Mouse (Mus musculus): Measurements from ENCODE around the gene Incenp.

- no peak for TF ChIP-seq E2F4 (IDR thresholded peaks at IDR 0.05; ENCODE audit: insufficient read depth)
- no peak for TF ChIP-seq CEBPB (IDR thresholded peaks at IDR 0.05; ENCODE audit: insufficient read depth, poor library complexity, severe bottlenecking)
- TF ChIP-seq USF1 (IDR thresholded peaks at IDR 0.05; ENCODE audit: low read depth) = no peak
- TF ChIP-seq TCF12 (IDR thresholded peaks at IDR 0.05; ENCODE audit: insufficient read depth, poor library complexity, severe bottlenecking) = no peak
- TF ChIP-seq REST (IDR thresholded peaks at IDR 0.05; ENCODE audit: insufficient read depth, insufficient read length) = no peak
- no peak for TF ChIP-seq POLR2AphosphoS2 (IDR thresholded peaks at IDR 0.05; ENCODE audit: insufficient read length, low read depth)
- no peak for TF ChIP-seq POLR2A (IDR thresholded peaks at IDR 0.05; ENCODE audit: insufficient read length, low read depth)
- no peak for TF ChIP-seq MYOD1 (IDR thresholded peaks at IDR 0.05; ENCODE audit: control insufficient read depth in 1 of 3, insufficient read length in 2 of 3, low read depth in 2 of 3)
- TF ChIP-seq MAX (IDR thresholded peaks at IDR 0.05; ENCODE audit: low read depth) = no peak
- TF ChIP-seq MYOG (IDR thresholded peaks at IDR 0.05; ENCODE audit: control insufficient read depth in 1 of 3, insufficient read depth in 1 of 3, insufficient read length in 2 of 3, low read depth in 2 of 3) = no peak
- TF ChIP-seq TCF3 (IDR thresholded peaks at IDR 0.05; ENCODE audit: insufficient read length, low read depth) = no peak
Observed at GRCm38 (mm10) chr19:9924034-9924768, 24.9 kb upstream of the Incenp start.
